Comparison of ENCODE assay signal across 15 mouse cellular contexts in the genomic region with DNA sequence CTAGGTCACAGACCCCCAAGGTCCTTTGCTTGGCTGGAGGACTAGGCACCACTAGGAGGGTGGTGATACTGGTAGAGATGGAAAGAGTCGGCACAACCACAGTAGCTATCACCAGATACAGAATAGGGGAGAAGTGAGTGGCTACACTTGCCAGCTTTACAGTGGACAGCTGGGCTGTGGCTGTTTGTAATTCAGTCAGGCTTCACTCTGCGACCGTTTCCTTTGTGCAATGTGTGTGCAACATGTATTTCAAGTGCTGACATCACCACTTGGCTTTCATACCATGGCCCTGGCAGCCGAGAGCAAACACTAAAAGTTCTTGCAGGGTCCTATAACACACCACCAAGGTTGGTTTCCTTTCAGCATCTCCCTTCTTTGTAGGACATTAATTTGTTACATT.
DNase-seq lines count a peak whose midpoint lies in the region; ATAC-seq and TF ChIP-seq lines count a peak whose summit lies in the region.
"Had no signal": no experiment of that assay in that cellular context is flagged by ENCODE, and none has a peak within 500 bp of the region (broad histone marks: within the 10 kb centered on the region; RNA-seq: fewer than 3 reads in every experiment).

No protein-coding gene starts in this region.

- H3K9ac ChIP-seq in forebrain, postnatal 0 days: no peak overlapping the region
- no peak overlapping the region for H3K9ac ChIP-seq in heart, embryonic 15.5 days
- H3K9ac ChIP-seq: hindbrain, embryonic 12.5 days; kidney, embryonic 15.5 days; liver, embryonic 13.5 days had no signal

- ATAC-seq in forebrain, postnatal 0 days: peak; percentile 88
- ATAC-seq in heart, embryonic 15.5 days (replicated peaks; ENCODE audit: insufficient number of reproducible peaks, insufficient read depth, low FRiP score, low read depth): peak; percentile 85
- ATAC-seq in megakaryocyte, adult 5-6 weeks (ENCODE audit: poor library complexity, severe bottlenecking): peak; percentile 63; the same call in 1 of the 2 replicates

- intact Hi-C loops in left cerebral cortex, postnatal 4 days (cut with DNase I): no loop called here
- intact Hi-C loops in left cerebral cortex, postnatal 25 days (cut with DNase I): no loop called here
- intact Hi-C loops in left cerebral cortex, postnatal 10 days (cut with DNase I): no loop called here

- no peak overlapping the region for H3K4me3 ChIP-seq in forebrain, postnatal 0 days (ENCODE audit: low read depth, low read length)
- H3K4me3 ChIP-seq in heart, embryonic 15.5 days: no peak overlapping the region
- H3K4me3 ChIP-seq in cerebellum, adult 2 months (replicated peaks; ENCODE audit: insufficient read depth, low read depth, low read length): no peak overlapping the region
- H3K4me3 ChIP-seq: erythroblast, embryonic 14.5 days; hindbrain, embryonic 12.5 days; kidney, embryonic 15.5 days; liver, embryonic 13.5 days had no signal

- no peaks in the 10 kb centered on the region for H3K27me3 ChIP-seq in forebrain, postnatal 0 days (ENCODE audit: insufficient read depth, low read length)
- no peaks in the 10 kb centered on the region for H3K27me3 ChIP-seq in heart, embryonic 15.5 days
- H3K27me3 ChIP-seq in cerebellum, adult 2 months (ENCODE audit: control insufficient read depth, insufficient read depth, low read length): no peaks in the 10 kb centered on the region
- H3K27me3 ChIP-seq: hindbrain, embryonic 12.5 days; kidney, embryonic 15.5 days; liver, embryonic 13.5 days had no signal

- DNase-seq in left cerebral cortex, postnatal 4 days: peak; percentile 36
- DNase-seq in left cerebral cortex, postnatal 25 days (ENCODE audit: low spot score in 2 of 2): no peak
- peak; percentile 70 for DNase-seq in forebrain, postnatal 0 days
- DNase-seq in cerebellum, adult 2 months: no peak
- DNase-seq in left cerebral cortex, postnatal 10 days (ENCODE audit: extremely low spot score in 1 of 2, low spot score in 2 of 2): no peak
- DNase-seq: adrenal gland, adult 8-10 months; cerebellum, postnatal 25 days; liver, embryonic 13.5 days; right cerebral cortex, postnatal 25 days; thymus, adult 18-20 months had no signal

- H3K4me1 ChIP-seq in forebrain, postnatal 0 days (ENCODE audit: insufficient read depth): 0 out of 2 replicates have a peak, but pooled peaks cover 5% of the 10 kb centered on the region
- peaks cover 15% of the 10 kb centered on the region for H3K4me1 ChIP-seq in heart, embryonic 15.5 days (replicated peaks)
- no peaks in the 10 kb centered on the region for H3K4me1 ChIP-seq in cerebellum, adult 2 months (ENCODE audit: control insufficient read depth, insufficient read depth, low read length)
- H3K4me1 ChIP-seq: hindbrain, embryonic 12.5 days; kidney, embryonic 15.5 days; liver, embryonic 13.5 days had no signal

- H3K36me3 ChIP-seq in forebrain, postnatal 0 days (ENCODE audit: insufficient read depth): no peaks in the 10 kb centered on the region
- H3K36me3 ChIP-seq in heart, embryonic 15.5 days: no peaks in the 10 kb centered on the region
- H3K36me3 ChIP-seq: hindbrain, embryonic 12.5 days; kidney, embryonic 15.5 days; liver, embryonic 13.5 days had no signal

- TF ChIP-seq CTCF in forebrain, postnatal 0 days (IDR thresholded peaks at IDR 0.05; ENCODE audit: low read depth): no peak
- TF ChIP-seq CTCF in cerebellum, adult 2 months (IDR thresholded peaks at IDR 0.05; ENCODE audit: borderline replicate concordance, insufficient read depth, low read depth, low read length): no peak

- H3K4me2 ChIP-seq in forebrain, postnatal 0 days (ENCODE audit: low read depth): no peak overlapping the region
- no peak overlapping the region for H3K4me2 ChIP-seq in heart, embryonic 15.5 days
- H3K4me2 ChIP-seq: hindbrain, embryonic 12.5 days; kidney, embryonic 15.5 days; liver, embryonic 13.5 days had no signal

- 23% methylated on average over 4 of the region's 4 CpGs for WGBS in forebrain, postnatal 0 days
- WGBS in heart, embryonic 15.5 days: 17% methylated on average over 4 of the region's 4 CpGs
- 27% methylated on average over 4 of the region's 4 CpGs for WGBS in cerebellum, adult 2 months

- H3K9me3 ChIP-seq in forebrain, postnatal 0 days (ENCODE audit: low read length): no peaks in the 10 kb centered on the region
- H3K9me3 ChIP-seq in heart, embryonic 15.5 days (replicated peaks): no peaks in the 10 kb centered on the region
- H3K9me3 ChIP-seq: hindbrain, embryonic 12.5 days; kidney, embryonic 15.5 days; liver, embryonic 13.5 days had no signal

- no peak overlapping the region for H3K27ac ChIP-seq in forebrain, postnatal 0 days (ENCODE audit: low read depth, low read length)
- H3K27ac ChIP-seq in heart, embryonic 15.5 days: peak overlapping the region; percentile 77
- H3K27ac ChIP-seq in cerebellum, adult 2 months (ENCODE audit: insufficient read depth, low read length): no peak overlapping the region
- H3K27ac ChIP-seq: hindbrain, embryonic 12.5 days; kidney, embryonic 15.5 days; liver, embryonic 13.5 days had no signal

- no peak for TF ChIP-seq POLR2A in cerebellum, adult 2 months (IDR thresholded peaks at IDR 0.05; ENCODE audit: borderline replicate concordance, insufficient read depth, low read length)

Comparison
In these comparisons a context has a peak if more than half of its experiments do, and no peak if none do; other contexts are left out.
1. DNase-seq: peak in left cerebral cortex, postnatal 4 days (single experiment) and forebrain, postnatal 0 days (single experiment); none in left cerebral cortex, postnatal 25 days (0 of 2), cerebellum, adult 2 months (0 of 2) and left cerebral cortex, postnatal 10 days (0 of 2).
2. Peak in every context shown above with its lines, with median percentiles within 50 percentile points of each other: ATAC-seq.